Mouse (Mus musculus): ENCODE measurements around the gene Aldoc. TPM values are rescaled to one million over a fixed set of nuclear protein-coding genes. Genes with fewer than 3 reads are reported as not detected.
"Not testable (repeated sequence)": the region's sequence is repeated elsewhere in the genome, so short reads cannot be mapped to it uniquely, and the experiment has no call there.

Gene Aldoc
- total RNA-seq (2014; rRNA removed): 798 and 822 TPM in 2 replicates
- 693 and 762 TPM in 2 replicates for polyA plus RNA-seq (2015; fragmentation: Nextera tagmentation; extraction: Ambion mirVana)

- Histone ChIP-seq H3K27me3 (ENCODE audit: insufficient read depth, low read length) (no peaks in the 10 kb centered on the region), H3K4me1 (ENCODE audit: insufficient read depth, low read length) (peaks cover 8% of the 10 kb centered on the region), H3K9me3 (ENCODE audit: low read length) (no peaks in the 10 kb centered on the region), H3K9ac (replicated peaks; ENCODE audit: low read length) (peak within 1 kb of the TSS; percentile 52), H3K4me2 (ENCODE audit: low read depth, low read length) (peak within 1 kb of the TSS; percentile 53), H3K4me3 (ENCODE audit: low read length) (peak within 1 kb of the TSS; percentile 31), H3K27ac (peak within 1 kb of the TSS; percentile 86), H3K36me3 (ENCODE audit: insufficient read depth, low read length) (no peaks in the 10 kb centered on the region)
- peak; percentile 90 for DNase-seq (ENCODE audit: low spot score)
- WGBS: 9% methylated on average over 15 of the region's 15 CpGs
- ATAC-seq: peak; percentile 89
- no peak for TF ChIP-seq CTCF (IDR thresholded peaks at IDR 0.05; ENCODE audit: low read depth)
Measured at GRCm38 (mm10) chr11:78322860-78323259, at the start of gene Aldoc. Gene Aldoc, plus strand, starts transcription at chr11:78322968.

GRCm38 (mm10) chr11:78275596-78275995, 47.2 kb upstream of the Aldoc start:
- 97% methylated on average over 1 of the region's 1 CpGs for WGBS
- H3K4me1 ChIP-seq (ENCODE audit: insufficient read depth, low read length): no peaks in the 10 kb centered on the region
- no peak overlapping the region for H3K4me3 ChIP-seq (ENCODE audit: low read length)
- no peak overlapping the region for H3K27ac ChIP-seq
- no peak for DNase-seq (ENCODE audit: low spot score)
- H3K4me2 ChIP-seq (ENCODE audit: low read depth, low read length): no peak overlapping the region
- TF ChIP-seq CTCF (IDR thresholded peaks at IDR 0.05; ENCODE audit: low read depth): no peak
- no peaks in the 10 kb centered on the region for H3K27me3 ChIP-seq (ENCODE audit: insufficient read depth, low read length)
- no peaks in the 10 kb centered on the region for H3K9me3 ChIP-seq (ENCODE audit: low read length)
- no peak overlapping the region for H3K9ac ChIP-seq (replicated peaks; ENCODE audit: low read length)
- peaks cover 81% of the 10 kb centered on the region for H3K36me3 ChIP-seq (ENCODE audit: insufficient read depth, low read length)
- no peak for ATAC-seq

GRCm38 (mm10) chr11:78276169-78276568, 46.6 kb upstream of the Aldoc start:
- H3K4me2 ChIP-seq (ENCODE audit: low read depth, low read length); H3K9me3 ChIP-seq (ENCODE audit: low read length); H3K4me3 ChIP-seq (ENCODE audit: low read length); H3K9ac ChIP-seq (replicated peaks; ENCODE audit: low read length); H3K27me3 ChIP-seq (ENCODE audit: insufficient read depth, low read length); H3K27ac ChIP-seq; ATAC-seq; H3K4me1 ChIP-seq (ENCODE audit: insufficient read depth, low read length); DNase-seq (ENCODE audit: low spot score): not testable (repeated sequence)
- WGBS: 95% methylated on average over 4 of the region's 4 CpGs
- H3K36me3 ChIP-seq (ENCODE audit: insufficient read depth, low read length): peaks cover 83% of the 10 kb centered on the region
- TF ChIP-seq CTCF (IDR thresholded peaks at IDR 0.05; ENCODE audit: low read depth): peak; percentile 44

GRCm38 (mm10) chr11:78278853-78279252, 43.9 kb upstream of the Aldoc start:
- Histone ChIP-seq H3K4me2 (ENCODE audit: low read depth, low read length) (no peak overlapping the region), H3K4me3 (ENCODE audit: low read length) (no peak overlapping the region), H3K36me3 (ENCODE audit: insufficient read depth, low read length) (peaks cover 75% of the 10 kb centered on the region), H3K4me1 (ENCODE audit: insufficient read depth, low read length) (no peaks in the 10 kb centered on the region), H3K27ac (no peak overlapping the region), H3K27me3 (ENCODE audit: insufficient read depth, low read length) (no peaks in the 10 kb centered on the region), H3K9ac (replicated peaks; ENCODE audit: low read length) (no peak overlapping the region), H3K9me3 (ENCODE audit: low read length) (no peaks in the 10 kb centered on the region)
- ATAC-seq (no peak), DNase-seq (ENCODE audit: low spot score) (no peak)
- 82% methylated on average over 7 of the region's 7 CpGs for WGBS
- TF ChIP-seq CTCF (IDR thresholded peaks at IDR 0.05; ENCODE audit: low read depth): no peak

GRCm38 (mm10) chr11:78279586-78279985, 43.2 kb upstream of the Aldoc start:
- Histone ChIP-seq H3K36me3 (ENCODE audit: insufficient read depth, low read length) (peaks cover 80% of the 10 kb centered on the region), H3K9ac (replicated peaks; ENCODE audit: low read length) (no peak overlapping the region), H3K9me3 (ENCODE audit: low read length) (no peaks in the 10 kb centered on the region), H3K4me3 (ENCODE audit: low read length) (no peak overlapping the region), H3K4me1 (ENCODE audit: insufficient read depth, low read length) (no peaks in the 10 kb centered on the region), H3K4me2 (ENCODE audit: low read depth, low read length) (no peak overlapping the region), H3K27ac (no peak overlapping the region), H3K27me3 (ENCODE audit: insufficient read depth, low read length) (no peaks in the 10 kb centered on the region)
- TF ChIP-seq CTCF (IDR thresholded peaks at IDR 0.05; ENCODE audit: low read depth): no peak
- ATAC-seq (no peak), DNase-seq (ENCODE audit: low spot score) (peak; percentile 10)
- 73% methylated on average over 4 of the region's 4 CpGs for WGBS

GRCm38 (mm10) chr11:78289146-78289763, 33.5 kb upstream of the Aldoc start:
- no peak for DNase-seq (ENCODE audit: low spot score)
- Histone ChIP-seq H3K4me3 (ENCODE audit: low read length) (no peak overlapping the region), H3K36me3 (ENCODE audit: insufficient read depth, low read length) (peaks cover 62% of the 10 kb centered on the region), H3K4me1 (ENCODE audit: insufficient read depth, low read length) (no peaks in the 10 kb centered on the region), H3K4me2 (ENCODE audit: low read depth, low read length) (no peak overlapping the region), H3K27me3 (ENCODE audit: insufficient read depth, low read length) (no peaks in the 10 kb centered on the region), H3K9me3 (ENCODE audit: low read length) (no peaks in the 10 kb centered on the region), H3K9ac (replicated peaks; ENCODE audit: low read length) (no peak overlapping the region), H3K27ac (no peak overlapping the region)
- no peak for ATAC-seq
- TF ChIP-seq CTCF (IDR thresholded peaks at IDR 0.05; ENCODE audit: low read depth): no peak
- 96% methylated on average over 7 of the region's 7 CpGs for WGBS

- no peaks in the 10 kb centered on the region for H3K9me3 ChIP-seq (ENCODE audit: low read length)
- H3K4me3 ChIP-seq (ENCODE audit: low read length): no peak within 1 kb of the TSS
- peaks cover 48% of the 10 kb centered on the region for H3K36me3 ChIP-seq (ENCODE audit: insufficient read depth, low read length)
- no peaks in the 10 kb centered on the region for H3K27me3 ChIP-seq (ENCODE audit: insufficient read depth, low read length)
- H3K4me1 ChIP-seq (ENCODE audit: insufficient read depth, low read length): no peaks in the 10 kb centered on the region
- ATAC-seq (no peak), DNase-seq (ENCODE audit: low spot score) (no peak)
- no peak within 1 kb of the TSS for H3K4me2 ChIP-seq (ENCODE audit: low read depth, low read length)
- H3K9ac ChIP-seq (replicated peaks; ENCODE audit: low read length): no peak within 1 kb of the TSS
- WGBS: 93% methylated on average over 4 of the region's 4 CpGs
- TF ChIP-seq CTCF (IDR thresholded peaks at IDR 0.05; ENCODE audit: low read depth): no peak
- H3K27ac ChIP-seq: no peak within 1 kb of the TSS
Measured at GRCm38 (mm10) chr11:78290654-78291053, 32.1 kb upstream of the Aldoc start, which contains the start of gene BC030499. Gene BC030499, plus strand, starts transcription at chr11:78290841.
